Mouse (Mus musculus): ENCODE measurements at regions not wholly inside any gene's neighbourhood (a gene's known extent, or its start where the extent isn't known, plus 50 kb on each side); places are given as distances from the start of the nearest gene placed in this dataset.

- DNase-seq = no peak
Observed at GRCm38 (mm10) chrX:98375437-98375836, 226.9 kb downstream of the Ar start.

- DNase-seq = peak; percentile 63
Observed at GRCm38 (mm10) chrX:98380247-98380905, 231.8 kb downstream of the Ar start.

- no peak for DNase-seq
Observed at GRCm38 (mm10) chrX:98384017-98384416, 235.4 kb downstream of the Ar start.

- no peak for DNase-seq
Observed at GRCm38 (mm10) chrX:98392376-98392775, 243.8 kb downstream of the Ar start.

GRCm38 (mm10) chrX:98409090-98409489 is 260.5 kb downstream of the Ar start:
- no peak for DNase-seq

GRCm38 (mm10) chrX:98419437-98419836 is 270.9 kb downstream of the Ar start:
- DNase-seq = no peak

GRCm38 (mm10) chrX:98452026-98452425 is 303.5 kb downstream of the Ar start:
- DNase-seq = no peak

GRCm38 (mm10) chrX:98476473-98477254 is 328.1 kb downstream of the Ar start:
- no peak for DNase-seq

Data from lung, postnatal 14 days (tissue).